Mouse (Mus musculus): ENCODE measurements around the gene Atp8b2. TPM values are rescaled to one million over a fixed set of nuclear protein-coding genes. Genes with fewer than 3 reads are reported as not detected.

Gene Atp8b2
- polyA plus RNA-seq, 1 experiment from 2014 or later, result 17.7 TPM

DNA sequence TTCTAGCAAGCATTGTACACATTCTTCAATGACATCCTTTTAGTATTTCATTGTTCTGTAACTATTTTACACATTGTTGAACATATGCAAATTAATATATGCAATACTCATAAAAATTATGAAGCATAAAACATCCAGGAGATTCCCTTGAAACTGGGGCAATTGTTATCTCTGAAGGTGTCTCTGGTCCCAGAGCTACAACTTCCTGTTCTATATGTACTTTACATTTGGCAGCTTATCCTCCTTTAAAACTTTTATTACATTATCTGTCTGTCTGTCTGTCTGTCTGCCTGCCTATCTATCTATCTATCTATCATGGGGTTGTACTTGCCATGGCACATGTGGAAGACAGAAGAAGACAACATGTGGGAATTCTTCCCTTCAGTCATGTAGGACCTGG lies 71.6 kb downstream of the Atp8b2 start:
- H3K9me3 ChIP-seq, result no peaks in the 10 kb centered on the region
- H3K4me1 ChIP-seq, result 0 out of 2 replicates have a peak, but pooled peaks cover 2% of the 10 kb centered on the region
- H3K27ac ChIP-seq, result no peak overlapping the region
- no peak overlapping the region for H3K4me3 ChIP-seq
- no peak for DNase-seq (ENCODE audit: low spot score)
- H3K36me3 ChIP-seq, result no peaks in the 10 kb centered on the region
- peaks cover 4% of the 10 kb centered on the region; the same call in 1 of the 2 replicates for H3K27me3 ChIP-seq (ENCODE audit: insufficient read depth, poor library complexity, severe bottlenecking)

GRCm38 (mm10) chr3:89889841-89890430 lies 73.4 kb downstream of the Atp8b2 start:
- 77% methylated on average over 8 of the region's 8 CpGs for WGBS

More at GRCm38 (mm10) chr3:89889841-89890430, 73.4 kb downstream of the Atp8b2 start:
- no peak overlapping the region for H3K4me3 ChIP-seq
- H3K27me3 ChIP-seq (ENCODE audit: insufficient read depth, poor library complexity, severe bottlenecking), result no peaks in the 10 kb centered on the region; the same call in 1 of the 2 replicates
- H3K4me1 ChIP-seq, result 0 out of 2 replicates have a peak, but pooled peaks cover 8% of the 10 kb centered on the region
- H3K9me3 ChIP-seq, result no peaks in the 10 kb centered on the region
- no peak overlapping the region for H3K27ac ChIP-seq
- H3K36me3 ChIP-seq, result no peaks in the 10 kb centered on the region
- DNase-seq (ENCODE audit: low spot score), result no peak

Small RNAs within 50 kb of the gene (microRNA-seq; reads per million reads assigned to microRNA genes)
- not detected for gene Mir7669

Other genes starting within 250 kb of the Atp8b2 start
- gene Adar, start 248.5 kb downstream of the Atp8b2 start, polyA plus RNA-seq (2016; fragmentation: Nextera tagmentation; extraction: Ambion mirVana), result 8.6 and 10.0 TPM in 2 replicates
- 0.25 and 0.26 TPM in 2 replicates for gene Chrnb2, start 198.9 kb downstream of the Atp8b2 start, polyA plus RNA-seq (2016; fragmentation: Nextera tagmentation; extraction: Ambion mirVana)
- 9.5 and 14.7 TPM in 2 replicates for gene Ube2q1, start 189.9 kb downstream of the Atp8b2 start, polyA plus RNA-seq (2016; fragmentation: Nextera tagmentation; extraction: Ambion mirVana)
- 5.4 and 5.9 TPM in 2 replicates for gene She, start 132.1 kb downstream of the Atp8b2 start, polyA plus RNA-seq (2016; fragmentation: Nextera tagmentation; extraction: Ambion mirVana)
- 0.28 and 0.48 TPM in 2 replicates for gene Il6ra, start 50.3 kb downstream of the Atp8b2 start, polyA plus RNA-seq (2016; fragmentation: Nextera tagmentation; extraction: Ambion mirVana)
- gene Hax1, start 35.3 kb upstream of the Atp8b2 start, polyA plus RNA-seq (2016; fragmentation: Nextera tagmentation; extraction: Ambion mirVana), result 114 and 150 TPM in 2 replicates
- gene 4933434E20Rik, start 88.1 kb upstream of the Atp8b2 start, polyA plus RNA-seq (2016; fragmentation: Nextera tagmentation; extraction: Ambion mirVana), result 172 and 185 TPM in 2 replicates
- 174 and 197 TPM in 2 replicates for gene Ubap2l, start 89.1 kb upstream of the Atp8b2 start, polyA plus RNA-seq (2016; fragmentation: Nextera tagmentation; extraction: Ambion mirVana)
- 391 and 489 TPM in 2 replicates for gene Tpm3, start 109.1 kb upstream of the Atp8b2 start, polyA plus RNA-seq (2016; fragmentation: Nextera tagmentation; extraction: Ambion mirVana)
- 0.46 and 0.48 TPM in 2 replicates for gene Nup210l, start 140.6 kb upstream of the Atp8b2 start, polyA plus RNA-seq (2016; fragmentation: Nextera tagmentation; extraction: Ambion mirVana)

All from heart, embryonic 10.5 days (tissue).